Mouse (Mus musculus) left cerebral cortex, postnatal 4 days (tissue): Measurements from ENCODE around the gene Il11ra1. TPM values are rescaled to one million over a fixed set of nuclear protein-coding genes. Genes with fewer than 3 reads are reported as not detected.
A peak's percentile ranks its signal among the peaks of the same experiment; 100 is the strongest.
"Not testable (repeated sequence)": the region's sequence is repeated elsewhere in the genome, so short reads cannot be mapped to it uniquely, and the experiment has no call there.

Experiments used
- DNase-seq: peaks from one replicate; pipeline ENCODE4 v3.0.0-alpha.2; 2022
- intact Hi-C: fragments of 180-260 bp; cut with DNase I; formaldehyde crosslinking; loops from one replicate; pipeline ENCODE4 v1.15.1; 2025
- total RNA-seq, 2 experiments: library from RNA; stranded (reverse); gene quantifications; 2 replicates each; pipeline ENCODE4 v1.2.3; 2021

The Il11ra1 gene
- total RNA-seq, 2 experiments from 2014 or later = 17.8 to 20.7 TPM

DNA sequence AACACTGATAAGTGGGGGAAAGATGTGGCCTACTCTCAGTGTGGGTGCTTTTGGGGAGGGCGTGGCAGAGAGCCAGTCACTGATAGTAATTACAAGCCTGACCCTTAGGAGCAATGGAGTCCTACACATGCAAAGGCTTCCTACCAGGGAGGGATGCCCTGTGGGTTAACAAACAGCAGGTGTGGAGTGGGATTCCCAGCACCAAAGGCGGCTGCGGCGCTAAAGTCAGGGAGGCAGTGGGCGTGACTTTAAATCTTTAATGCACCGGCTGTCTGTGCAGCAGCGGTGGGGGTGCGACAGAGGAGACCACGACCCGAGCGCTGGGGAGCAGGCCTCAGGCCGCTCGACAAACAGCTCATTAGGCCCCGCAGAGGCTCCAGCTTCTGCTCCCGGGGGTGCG lies 73.2 kb downstream of the Il11ra1 start:
- intact Hi-C loops, DNase-seq: not testable (repeated sequence)

DNA sequence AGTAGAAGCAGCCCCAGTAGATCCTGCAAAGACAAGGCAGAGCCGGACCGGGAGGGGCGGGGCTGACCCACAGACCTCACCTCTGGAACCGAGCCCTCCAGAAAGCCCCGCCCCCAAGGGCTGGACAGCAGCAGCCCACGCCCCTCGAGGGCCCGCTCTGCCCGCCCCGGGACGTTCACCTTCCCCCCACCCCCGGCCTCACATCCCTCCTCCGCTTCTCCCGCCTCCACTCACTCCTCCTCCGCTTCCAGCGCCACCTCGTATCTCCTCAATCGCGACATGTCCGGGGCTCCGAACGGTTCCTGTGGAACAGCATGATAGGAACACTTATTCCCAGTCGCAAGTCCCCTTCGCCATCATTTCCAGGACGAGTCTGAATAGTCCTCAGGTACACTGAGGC lies 73.7 kb downstream of the Il11ra1 start:
- intact Hi-C loops = not testable (repeated sequence)
- peak; percentile 66 for DNase-seq

DNA sequence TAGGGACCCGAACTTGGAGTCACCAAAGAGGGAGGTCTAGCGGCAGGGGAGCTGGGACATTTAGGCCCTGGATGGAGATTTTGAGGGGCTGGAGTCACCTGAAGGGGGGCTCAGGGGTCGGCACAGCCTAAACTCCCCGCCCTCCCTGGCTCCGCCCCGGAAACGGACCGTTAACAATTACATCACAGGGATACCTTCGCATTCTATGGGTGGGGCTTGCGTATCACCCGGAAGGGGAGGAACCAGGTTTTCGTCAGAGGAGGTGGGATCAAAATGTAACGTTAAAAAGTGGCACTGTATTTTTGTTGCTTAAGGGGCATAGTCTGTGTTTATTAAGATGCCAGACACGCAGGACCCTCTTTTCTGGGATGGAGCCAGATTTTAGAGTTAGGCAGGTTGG lies 74.2 kb downstream of the Il11ra1 start, which contains the start of gene Ccl27a:
Ccl27a (minus strand) TSS at position 246 of the 400 bp plus-strand sequence.
- intact Hi-C loops = not testable (repeated sequence)
- peak; percentile 81 for DNase-seq

DNA sequence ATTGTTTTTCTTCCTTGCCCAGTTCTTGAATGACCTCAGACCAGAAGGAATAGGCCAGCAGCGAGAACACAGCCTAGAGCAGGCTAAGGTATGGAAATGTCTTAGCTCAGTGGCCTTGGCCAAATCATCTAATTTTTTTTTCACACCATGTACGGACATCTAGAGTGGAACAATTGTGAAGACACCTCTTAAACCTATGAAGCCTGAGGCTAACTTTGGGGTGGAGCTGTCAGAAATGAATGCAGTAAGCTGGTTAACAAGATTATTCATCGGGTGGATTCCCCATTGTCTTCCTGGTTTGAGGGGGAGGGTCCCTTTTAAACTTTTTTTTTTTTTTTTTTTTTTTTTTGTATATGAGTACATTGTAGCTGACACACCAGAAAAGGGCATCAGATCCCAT lies 74.7 kb downstream of the Il11ra1 start:
- DNase-seq, intact Hi-C loops: not testable (repeated sequence)

DNA sequence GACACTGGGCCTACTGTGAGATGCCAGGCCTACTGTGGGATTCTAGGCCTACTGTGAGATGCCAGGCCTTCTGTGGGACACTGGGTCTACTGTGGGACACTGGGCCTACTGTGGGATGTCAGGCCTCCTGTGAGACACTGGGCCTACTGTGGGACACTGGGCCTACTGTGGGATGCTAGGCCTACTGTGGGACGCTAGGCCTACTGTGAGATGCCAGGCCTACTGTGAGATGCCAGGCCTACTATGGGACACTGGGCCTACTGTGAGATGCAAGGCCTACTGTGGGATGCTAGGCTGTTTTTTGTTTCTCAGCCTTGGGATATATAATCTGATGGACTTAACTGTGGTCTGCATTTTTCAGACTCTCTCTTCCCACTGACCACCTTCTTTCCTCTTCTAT lies 76.1 kb downstream of the Il11ra1 start:
- intact Hi-C loops = not testable (repeated sequence)

DNA sequence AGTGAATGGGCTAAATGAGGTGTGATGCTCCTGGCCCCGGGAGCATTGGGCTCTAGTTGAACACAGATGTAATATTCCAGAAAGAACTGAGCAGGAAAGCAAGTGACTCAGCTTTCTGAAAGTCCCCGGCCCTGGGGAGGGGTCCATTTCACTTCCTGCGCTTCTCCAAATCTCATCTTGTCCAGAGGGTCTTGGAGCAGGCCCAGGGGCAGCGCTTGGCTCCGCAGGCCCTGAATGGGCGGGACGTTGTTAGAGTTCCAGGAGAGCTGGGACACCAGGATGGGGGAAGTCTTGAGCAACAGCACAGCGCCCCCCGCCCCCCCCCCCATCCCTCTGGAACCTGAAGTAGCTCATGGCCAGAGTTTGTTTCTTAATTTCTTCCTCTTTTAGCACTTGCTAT lies 81.5 kb downstream of the Il11ra1 start:
- intact Hi-C loops, DNase-seq: not testable (repeated sequence)

More for the DNA sequence above, 76.1 kb downstream of the Il11ra1 start:
- not testable (repeated sequence) for DNase-seq

DNA sequence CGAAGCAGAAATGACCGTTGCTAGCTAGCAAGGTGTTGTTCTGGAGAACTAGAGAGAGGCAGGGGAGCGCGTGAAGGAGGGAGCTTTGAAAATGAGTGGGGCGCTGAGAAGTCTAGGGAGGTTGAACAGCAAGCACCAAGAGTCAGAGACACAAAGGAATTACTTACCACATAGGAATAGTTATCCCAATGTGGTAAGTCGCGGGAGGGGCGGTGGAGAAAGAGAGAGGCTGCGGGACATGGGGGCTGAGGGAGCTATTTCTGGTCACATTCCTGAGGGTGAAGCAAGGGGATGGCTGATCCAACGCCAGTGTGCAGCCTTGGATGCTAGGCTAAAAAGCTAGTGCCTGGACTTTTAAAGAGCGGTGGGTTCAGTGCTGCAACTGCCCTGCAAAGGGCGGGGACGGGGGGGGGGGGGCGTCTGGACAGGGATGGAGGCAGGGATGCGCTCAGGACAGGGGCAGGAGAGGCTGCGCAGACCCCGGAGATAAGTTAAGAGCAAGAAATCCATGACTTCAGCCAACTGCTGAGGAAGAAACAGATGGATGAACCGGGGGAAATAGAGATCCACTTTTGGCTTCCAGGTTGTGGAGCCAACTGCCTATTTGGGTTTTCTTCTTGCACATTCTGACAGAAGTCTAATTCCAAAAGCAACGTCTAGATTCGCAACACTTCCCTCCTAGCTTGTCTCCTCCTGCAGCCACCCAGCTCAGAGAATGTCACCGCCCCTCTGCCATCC lies 82.1 kb downstream of the Il11ra1 start:
- intact Hi-C loops, DNase-seq: not testable (repeated sequence)

DNA sequence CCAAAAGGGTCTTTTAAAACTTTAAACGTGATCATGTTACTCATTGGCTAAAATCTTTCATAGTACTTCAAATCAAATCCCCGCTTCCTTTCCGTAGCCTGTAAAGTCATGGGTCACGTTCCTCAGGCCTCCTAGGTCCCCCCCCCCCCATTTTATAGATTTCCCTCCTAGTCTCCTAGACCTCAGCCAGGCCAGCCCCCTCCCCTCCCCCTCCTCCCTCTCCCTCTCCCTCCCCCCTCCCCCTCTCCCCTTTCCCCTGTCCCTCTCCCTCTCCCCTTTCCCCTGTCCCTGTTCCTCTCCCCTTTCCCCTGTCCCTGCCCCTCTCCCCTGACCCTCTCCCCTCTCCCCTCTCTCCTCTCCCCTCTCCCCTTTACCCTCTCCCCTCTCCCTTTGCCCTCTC lies 82.9 kb downstream of the Il11ra1 start:
- intact Hi-C loops, DNase-seq: not testable (repeated sequence)

DNA sequence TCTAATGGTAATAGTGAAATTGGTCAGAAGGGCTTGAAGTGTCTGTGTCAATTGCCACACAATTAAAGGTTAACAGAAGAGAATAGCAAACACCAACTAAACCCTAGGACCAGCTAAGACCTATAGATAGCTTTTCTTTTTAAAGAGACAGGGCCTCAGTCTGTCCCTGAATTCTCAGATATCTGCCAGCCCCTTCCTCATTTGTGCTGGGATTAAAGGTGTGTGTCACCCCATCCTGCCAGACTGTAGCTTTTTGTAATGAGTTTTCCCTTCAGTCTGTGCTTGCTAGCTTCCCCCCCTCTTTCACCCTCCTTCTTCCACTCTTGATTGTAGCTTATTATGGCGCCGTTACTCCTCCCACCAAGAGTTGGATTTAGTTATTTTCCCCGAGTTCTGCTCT lies 83.4 kb downstream of the Il11ra1 start:
- intact Hi-C loops, DNase-seq: not testable (repeated sequence)

Other genes with a start within 250 kb of the Il11ra1 start
- gene Kif24, start 235.1 kb upstream of the Il11ra1 start, total RNA-seq = 1 to 10 TPM; 2.9 to 4.3 TPM
- 10 to 100 TPM; 61.4 to 62.0 TPM for gene Nudt2, start 234.8 kb upstream of the Il11ra1 start, total RNA-seq
- 10 to 100 TPM; 16.9 to 20.6 TPM for gene AI464131, start 196.9 kb upstream of the Il11ra1 start, total RNA-seq
- 10 to 100 TPM; 11.6 to 12.8 TPM for gene 1110017D15Rik, start 182.7 kb upstream of the Il11ra1 start, total RNA-seq
- gene Fam219a, start 130.5 kb upstream of the Il11ra1 start, total RNA-seq = 100 to 1,000 TPM; 146 to 159 TPM
- gene Dnaic1, start 130.2 kb upstream of the Il11ra1 start, total RNA-seq = 1 to 10 TPM; 2.1 to 3.7 TPM
- gene Enho, start 59.7 kb upstream of the Il11ra1 start, total RNA-seq = 10 to 100 TPM; 70.3 to 78.4 TPM
- 10 to 100 TPM; 60.5 to 61.7 TPM for gene Cntfr, start 2.9 kb upstream of the Il11ra1 start, total RNA-seq
- 10 to 100 TPM; 32.2 to 34.5 TPM for gene Rpp25l, start 13.5 kb downstream of the Il11ra1 start, total RNA-seq
- 100 to 1,000 TPM; 161 to 166 TPM for gene Dctn3, start 23.2 kb downstream of the Il11ra1 start, total RNA-seq
- gene Arid3c, start 31.2 kb downstream of the Il11ra1 start, total RNA-seq = under 1 TPM; 0.22 to 0.26 TPM
- 10 to 100 TPM; 52.7 to 54.4 TPM for gene Galt, start 55.2 kb downstream of the Il11ra1 start, total RNA-seq
- gene Sigmar1, start 56.2 kb downstream of the Il11ra1 start, total RNA-seq = 10 to 100 TPM; 45.7 to 49.7 TPM
- 100 to 1,000 TPM; 256 to 262 TPM for gene Ccl27a, start 74.3 kb downstream of the Il11ra1 start, total RNA-seq
- gene Gm21541, start 203.6 kb downstream of the Il11ra1 start, total RNA-seq = not detected
- gene Gm20878, start 241.6 kb downstream of the Il11ra1 start, total RNA-seq = 10 to 100 TPM; 43.5 to 46.2 TPM